Mouse (Mus musculus) MEL (cell line): ENCODE measurements around the gene Chrm4. TPM values are rescaled to one million over a fixed set of nuclear protein-coding genes. Genes with fewer than 3 reads are reported as not detected.

ENCODE experiments used
- DNase-seq: peaks from one replicate; pipeline ENCODE4 v3.0.0; 2011; ENCODE audit warnings: low read depth, low spot score
- H3K27ac ChIP-seq: 2 replicates; pipeline ENCODE4 v1.5.1; 2012; ENCODE audit warnings: low read depth, mild to moderate bottlenecking, control low read depth, low read length, moderate library complexity; ENCODE audit not compliant: control insufficient read depth
- H3K27me3 ChIP-seq, 2 experiments: fragments of 150-350 bp in 1 of 2; sonication (generic) in 1 of 2; 2 replicates each; pipeline ENCODE4 v1.6.1; 2012; ENCODE audit warnings: low read length in 2 of 2, mild to moderate bottlenecking in 2 of 2, improper control_type of control experiment in 1 of 2, moderate library complexity in 1 of 2; ENCODE audit not compliant: insufficient read depth in 2 of 2, control insufficient read depth in 1 of 2
- H3K36me3 ChIP-seq, 2 experiments: 2 replicates each; pipeline ENCODE4 v1.6.1; 2012 to 2014; ENCODE audit warnings: low read length in 2 of 2, improper control_type of control experiment in 1 of 2, inconsistent platforms in 1 of 2, mild to moderate bottlenecking in 1 of 2; ENCODE audit not compliant: insufficient read depth in 2 of 2, control insufficient read depth in 1 of 2
- H3K4me1 ChIP-seq, 2 experiments: fragments of 150-350 bp in 1 of 2; sonication (generic) in 1 of 2; 2 replicates each; pipeline ENCODE4 v1.6.1; 2012; ENCODE audit warnings: low read length in 2 of 2, improper control_type of control experiment in 1 of 2, mild to moderate bottlenecking in 1 of 2; ENCODE audit not compliant: insufficient read depth in 2 of 2, control insufficient read depth in 1 of 2
- H3K4me3 ChIP-seq, 2 experiments: fragments of 150-350 bp in 1 of 2; sonication (generic) in 1 of 2; 2 replicates each; pipeline ENCODE4 v1.5.1; 2012; ENCODE audit warnings: low read depth in 2 of 2, low read length in 2 of 2, mild to moderate bottlenecking in 2 of 2, moderate library complexity in 2 of 2, control low read depth in 1 of 2, improper control_type of control experiment in 1 of 2; ENCODE audit not compliant: control insufficient read depth in 1 of 2, insufficient read depth in 1 of 2
- H3K79me2 ChIP-seq: 2 replicates; pipeline ENCODE4 v1.6.1; 2012; ENCODE audit warnings: mild to moderate bottlenecking, low read length, moderate library complexity; ENCODE audit not compliant: control insufficient read depth, poor library complexity, insufficient read depth
- H3K9ac ChIP-seq: 2 replicates; pipeline ENCODE4 v1.6.1; 2012; ENCODE audit warnings: low read depth, mild to moderate bottlenecking, control low read depth, low read length, moderate library complexity; ENCODE audit not compliant: control insufficient read depth, poor library complexity, severe bottlenecking
- H3K9me3 ChIP-seq: fragments of 150-350 bp; sonication (generic); replicated peaks from 2 replicates; pipeline ENCODE4 v1.6.1; 2012; ENCODE audit warnings: mild to moderate bottlenecking, low read length, improper control_type of control experiment, moderate library complexity; ENCODE audit not compliant: insufficient read depth
- BHLHE40 ChIP-seq: IDR thresholded peaks from 2 replicates; pipeline ENCODE4 v1.6.1; 2012; ENCODE audit warnings: low read depth, mild to moderate bottlenecking, inconsistent platforms, low read length, improper control_type of control experiment, borderline replicate concordance
- CHD1 ChIP-seq: IDR thresholded peaks from 2 replicates; pipeline ENCODE4 v1.6.1; 2012; ENCODE audit warnings: low read depth, mild to moderate bottlenecking, inconsistent platforms, low read length, improper control_type of control experiment
- CHD2 ChIP-seq: IDR thresholded peaks from 2 replicates; pipeline ENCODE4 v1.6.1; 2011; ENCODE audit warnings: low read length, improper control_type of control experiment
- CTCF ChIP-seq, 3 experiments: IDR thresholded peaks in 2 of 3; conservative IDR thresholded peaks in 1 of 3; 2 replicates each; pipeline ENCODE4 v1.5.1; 2011 to 2012; ENCODE audit warnings: low read length in 3 of 3, low read depth in 2 of 3, mild to moderate bottlenecking in 2 of 3, improper control_type of control experiment in 1 of 3, inconsistent platforms in 1 of 3, mixed read lengths in 1 of 3, moderate library complexity in 1 of 3; ENCODE audit not compliant: control insufficient read depth in 1 of 3, insufficient read depth in 1 of 3, poor library complexity in 1 of 3, severe bottlenecking in 1 of 3
- E2F4 ChIP-seq: IDR thresholded peaks from 2 replicates; pipeline ENCODE4 v1.6.1; 2011; ENCODE audit warnings: low read depth, low read length, improper control_type of control experiment, borderline replicate concordance
- ELF1 ChIP-seq: IDR thresholded peaks from 2 replicates; pipeline ENCODE4 v1.6.1; 2014; ENCODE audit warnings: low read depth, mild to moderate bottlenecking, inconsistent platforms, low read length, improper control_type of control experiment, moderate library complexity
- EP300 ChIP-seq, 2 experiments: IDR thresholded peaks; 2 replicates each; pipeline ENCODE4 v1.6.1; 2011; ENCODE audit warnings: improper control_type of control experiment in 2 of 2, low read length in 2 of 2, low read depth in 1 of 2, mild to moderate bottlenecking in 1 of 2
- ETS1 ChIP-seq: IDR thresholded peaks from 2 replicates; pipeline ENCODE4 v1.6.1; 2012; ENCODE audit warnings: low read depth, mild to moderate bottlenecking, inconsistent platforms, low read length, improper control_type of control experiment, moderate library complexity
- GABPA ChIP-seq: IDR thresholded peaks from 2 replicates; pipeline ENCODE4 v1.6.1; 2012; ENCODE audit warnings: low read depth, mild to moderate bottlenecking, inconsistent platforms, low read length, improper control_type of control experiment, moderate library complexity
- GATA1 ChIP-seq: IDR thresholded peaks from 2 replicates; pipeline ENCODE4 v1.6.1; 2011; ENCODE audit warnings: low read depth, low read length, improper control_type of control experiment
- HCFC1 ChIP-seq: IDR thresholded peaks from 2 replicates; pipeline ENCODE4 v1.6.1; 2012; ENCODE audit warnings: low read depth, mild to moderate bottlenecking, inconsistent platforms, low read length, improper control_type of control experiment, moderate library complexity
- KAT2A ChIP-seq: conservative IDR thresholded peaks from 2 replicates; pipeline ENCODE4 v1.6.1; 2012; ENCODE audit warnings: low read depth, low read length, improper control_type of control experiment, inconsistent platforms
- MAFK ChIP-seq: IDR thresholded peaks from 2 replicates; pipeline ENCODE4 v1.6.1; 2011; ENCODE audit warnings: low read depth, mild to moderate bottlenecking, low read length, improper control_type of control experiment, borderline replicate concordance
- MAX ChIP-seq: IDR thresholded peaks from 2 replicates; pipeline ENCODE4 v1.6.1; 2011; ENCODE audit warnings: low read length, improper control_type of control experiment
- MAZ ChIP-seq: IDR thresholded peaks from 2 replicates; pipeline ENCODE4 v1.6.1; 2012; ENCODE audit warnings: low read depth, mild to moderate bottlenecking, inconsistent platforms, low read length, improper control_type of control experiment
- MEF2A ChIP-seq: IDR thresholded peaks from 2 replicates; pipeline ENCODE4 v1.6.1; 2014; ENCODE audit warnings: low read depth, mild to moderate bottlenecking, inconsistent platforms, low read length, improper control_type of control experiment; ENCODE audit not compliant: poor library complexity, insufficient replicate concordance, severe bottlenecking; ENCODE audit errors: extremely low read depth
- MXI1 ChIP-seq: IDR thresholded peaks from 2 replicates; pipeline ENCODE4 v1.6.1; 2011; ENCODE audit warnings: mild to moderate bottlenecking, low read depth, low read length, improper control_type of control experiment
- MYB ChIP-seq: IDR thresholded peaks from 2 replicates; pipeline ENCODE4 v1.6.1; 2011; ENCODE audit warnings: mild to moderate bottlenecking, low read depth, low read length, improper control_type of control experiment
- MYC ChIP-seq: IDR thresholded peaks from 2 replicates; pipeline ENCODE4 v1.6.1; 2011; ENCODE audit warnings: low read depth, mild to moderate bottlenecking, low read length, improper control_type of control experiment, moderate library complexity
- NELFE ChIP-seq: IDR thresholded peaks from 2 replicates; pipeline ENCODE4 v1.6.1; 2011; ENCODE audit warnings: low read depth, low read length, improper control_type of control experiment
- NRF1 ChIP-seq: IDR thresholded peaks from 2 replicates; pipeline ENCODE4 v1.6.1; 2014; ENCODE audit warnings: low read depth, mild to moderate bottlenecking, inconsistent platforms, low read length, improper control_type of control experiment, moderate library complexity; ENCODE audit not compliant: poor library complexity, insufficient read depth, severe bottlenecking
- POLR2AphosphoS2 ChIP-seq: IDR thresholded peaks from 2 replicates; pipeline ENCODE4 v1.6.1; 2011; ENCODE audit warnings: low read length, improper control_type of control experiment
- POLR2AphosphoS5 ChIP-seq: IDR thresholded peaks from 2 replicates; pipeline ENCODE4 v1.6.1; 2012; ENCODE audit warnings: low read depth, borderline replicate concordance, mild to moderate bottlenecking, inconsistent platforms, low read length, moderate library complexity, mixed read lengths
- SIN3A ChIP-seq: IDR thresholded peaks from 2 replicates; pipeline ENCODE4 v1.6.1; 2012; ENCODE audit warnings: low read length, improper control_type of control experiment, inconsistent platforms
- SMC3 ChIP-seq: IDR thresholded peaks from 2 replicates; pipeline ENCODE4 v1.6.1; 2011; ENCODE audit warnings: low read depth, low read length, improper control_type of control experiment
- TAL1 ChIP-seq: IDR thresholded peaks from 2 replicates; pipeline ENCODE4 v1.6.1; 2012; ENCODE audit warnings: mild to moderate bottlenecking, inconsistent platforms, low read length, moderate library complexity, mixed read lengths
- TBP ChIP-seq: IDR thresholded peaks from 2 replicates; pipeline ENCODE4 v1.8.0; 2011; ENCODE audit warnings: low read depth, low read length, improper control_type of control experiment
- TCF12 ChIP-seq: IDR thresholded peaks from 2 replicates; pipeline ENCODE4 v1.6.1; 2014; ENCODE audit warnings: low read depth, mild to moderate bottlenecking, inconsistent platforms, low read length, improper control_type of control experiment, moderate library complexity
- UBTF ChIP-seq: IDR thresholded peaks from 2 replicates; pipeline ENCODE4 v1.6.1; 2012; ENCODE audit warnings: low read depth, mild to moderate bottlenecking, inconsistent platforms, low read length, improper control_type of control experiment, moderate library complexity, borderline replicate concordance; ENCODE audit not compliant: insufficient read depth
- USF1 ChIP-seq: IDR thresholded peaks from 2 replicates; pipeline ENCODE4 v1.6.1; 2014; ENCODE audit warnings: low read depth, mild to moderate bottlenecking, inconsistent platforms, low read length, improper control_type of control experiment, moderate library complexity
- USF2 ChIP-seq, 2 experiments: IDR thresholded peaks; 2 replicates each; pipeline ENCODE4 v1.6.1; 2011 to 2012; ENCODE audit warnings: improper control_type of control experiment in 2 of 2, low read length in 2 of 2, borderline replicate concordance in 1 of 2, inconsistent platforms in 1 of 2, low read depth in 1 of 2, mild to moderate bottlenecking in 1 of 2; ENCODE audit not compliant: insufficient read depth in 1 of 2
- ZC3H11A ChIP-seq: IDR thresholded peaks from 2 replicates; pipeline ENCODE4 v1.6.1; 2012; ENCODE audit warnings: low read depth, mild to moderate bottlenecking, inconsistent platforms, low read length, improper control_type of control experiment
- ZKSCAN1 ChIP-seq: IDR thresholded peaks from 2 replicates; pipeline ENCODE4 v1.6.1; 2012; ENCODE audit warnings: low read depth, mild to moderate bottlenecking, inconsistent platforms, low read length, improper control_type of control experiment, moderate library complexity
- ZMIZ1 ChIP-seq: IDR thresholded peaks from 2 replicates; pipeline ENCODE4 v1.6.1; 2012; ENCODE audit warnings: low read depth, mild to moderate bottlenecking, inconsistent platforms, low read length, improper control_type of control experiment, moderate library complexity
- ZNF384 ChIP-seq: IDR thresholded peaks from 2 replicates; pipeline ENCODE4 v1.6.1; 2012; ENCODE audit warnings: low read depth, mild to moderate bottlenecking, inconsistent platforms, low read length, improper control_type of control experiment
- polyA plus RNA-seq, 2 experiments: library from polyadenylated mRNA; stranded (reverse) in 1 of 2; unstranded in 1 of 2; fragments of >175 nt in 1 of 2; fragments of >200 nt in 1 of 2; gene quantifications; 2 replicates each; pipeline versions ENCODE4 v1.2.1 to v1.2.4; 2012; ENCODE audit warnings: low replicate concordance in 2 of 2, low read depth in 1 of 2; ENCODE audit not compliant: insufficient read length in 2 of 2, insufficient read depth in 1 of 2, missing spikeins in 1 of 2
- total RNA-seq: library from RNA; depleted of rRNA; stranded (reverse); fragments of 300-350 nt; gene quantifications from 2 replicates; pipeline ENCODE4 v1.2.3, GENCODE M21; 2012

Gene Chrm4
- total and polyA plus RNA-seq, 3 experiments: 21.5 to 29.0 TPM; not detected in 1

DNA sequence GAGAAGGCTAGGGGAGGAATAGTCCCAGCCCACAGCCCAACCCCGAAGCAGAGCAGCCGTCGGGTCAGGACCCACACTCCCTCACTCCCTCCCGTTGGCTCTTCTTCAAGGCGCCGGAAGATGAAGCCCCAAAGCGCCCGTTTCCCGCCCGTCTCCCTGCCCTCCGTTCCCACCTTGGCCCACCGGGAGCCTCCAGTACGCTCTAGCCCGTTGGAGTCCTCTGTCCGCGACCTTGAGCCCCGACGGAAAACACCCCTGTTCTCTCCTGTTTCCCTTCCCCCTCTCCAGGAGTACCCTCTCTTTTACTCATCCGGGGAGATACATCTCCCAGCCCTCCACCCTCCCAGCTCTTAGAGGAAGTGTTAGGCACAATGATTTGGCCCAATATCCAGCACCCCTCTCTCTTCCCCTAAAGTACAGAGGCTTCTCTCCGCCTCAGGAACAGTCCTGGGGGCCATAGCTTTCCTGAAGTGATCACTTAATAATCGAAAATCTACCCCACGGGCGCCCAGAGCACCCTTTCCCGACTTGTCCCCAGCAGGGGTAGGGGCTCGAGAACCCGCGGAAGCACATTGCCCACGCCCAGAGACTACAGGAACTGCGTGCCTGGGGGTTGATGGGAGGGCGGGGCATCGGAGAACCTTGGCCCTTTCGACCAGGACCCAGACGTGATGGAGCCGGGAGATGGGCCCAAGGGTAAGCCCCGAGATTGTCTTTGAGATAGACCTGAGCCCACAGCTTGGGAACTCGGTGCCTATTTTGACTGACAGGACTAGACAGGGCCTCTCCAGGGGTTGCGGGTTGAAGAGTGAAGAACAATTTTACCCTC lies 4.2 kb upstream of the Chrm4 start:
- peak overlapping the region; percentile 70 to 75 for H3K4me3 ChIP-seq
- peak; percentile 89 for DNase-seq
- TF ChIP-seq ZC3H11A (no peak), POLR2AphosphoS2 (peak; percentile 65; the same call in 1 of the 2 replicates), HCFC1 (peak; percentile 63), CHD1 (no peak; the same call in 1 of the 2 replicates), BHLHE40 (no peak), ELF1 (peak; percentile 55), GABPA (no peak), MYB (no peak), SMC3 (no peak), MAX (no peak; the same call in 1 of the 2 replicates), MAZ (peak; percentile 75), ETS1 (0 out of 2 replicates have a peak, but pooled peaks have one; percentile 18), ZKSCAN1 (no peak), NELFE (peak; percentile 76), USF2 (IDR thresholded peaks at IDR 0.05; ENCODE audit: borderline replicate concordance in 1 of 2, insufficient read depth in 1 of 2, low read depth in 1 of 2, low read length in 2 of 2) (no peak), CTCF (IDR thresholded peaks at IDR 0.05 in 2 of 3, conservative IDR thresholded peaks at IDR 0.05 in 1 of 3; ENCODE audit: control insufficient read depth in 1 of 3, insufficient read depth in 1 of 3, low read depth in 2 of 3, low read length in 3 of 3, poor library complexity in 1 of 3, severe bottlenecking in 1 of 3) (no peak), NRF1 (no peak), KAT2A (peak; percentile 46; the same call in 1 of the 2 replicates), USF1 (no peak), MEF2A (no peak), POLR2AphosphoS5 (no peak), TAL1 (no peak), MYC (peak; percentile 36; the same call in 1 of the 2 replicates), EP300 (IDR thresholded peaks at IDR 0.05; ENCODE audit: low read depth in 1 of 2, low read length in 2 of 2) (no peak), SIN3A (peak; percentile 86), E2F4 (no peak), UBTF (no peak), MAFK (no peak), ZMIZ1 (0 out of 2 replicates have a peak, but pooled peaks have one; percentile 71), CHD2 (no peak), MXI1 (peak; percentile 51), ZNF384 (no peak), TCF12 (peak; percentile 38; the same call in 1 of the 2 replicates), TBP (peak; percentile 29; the same call in 1 of the 2 replicates), GATA1 (no peak)

More for the DNA sequence above, 4.2 kb upstream of the Chrm4 start:
- peaks cover 34% of the 10 kb centered on the region for H3K79me2 ChIP-seq
- peak overlapping the region; percentile 84 for H3K27ac ChIP-seq
- H3K9ac ChIP-seq: peak overlapping the region; percentile 85
- peaks cover 0 to 5% of the 10 kb centered on the region in 2 experiments; a peak in 2 of 4 replicates for H3K36me3 ChIP-seq
- H3K27me3 ChIP-seq: no peaks in the 10 kb centered on the region
- H3K9me3 ChIP-seq: no peaks in the 10 kb centered on the region
- H3K4me1 ChIP-seq: peaks cover 3 to 21% of the 10 kb centered on the region in 2 experiments
